Mouse (Mus musculus): Measurements from ENCODE around the gene Rps11.

DNA sequence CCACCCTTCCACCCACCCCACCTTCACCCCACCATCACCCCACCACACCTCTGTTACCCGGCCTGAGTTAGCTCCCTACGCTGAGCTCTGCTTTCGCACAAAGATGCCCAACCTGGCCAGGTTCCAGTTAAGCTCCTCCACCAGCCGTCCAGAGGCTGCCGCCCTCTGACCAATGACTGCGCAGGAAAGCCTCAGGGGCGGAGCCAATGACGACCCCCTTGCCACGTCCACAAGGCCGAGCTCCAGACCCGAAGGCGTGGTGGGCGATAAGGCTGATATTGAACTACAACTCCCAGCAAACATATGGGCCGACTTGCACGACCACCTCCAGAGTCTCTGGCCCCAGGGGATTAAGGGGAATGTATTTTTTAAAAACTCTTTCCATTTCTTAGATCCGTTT, 32.2 kb downstream of the Rps11 start, which contains the start of gene Rcn3:
- TF ChIP-seq POLR2A (IDR thresholded peaks at IDR 0.05; ENCODE audit: insufficient read length, low read depth) (peak; percentile 50), MAX (IDR thresholded peaks at IDR 0.05; ENCODE audit: low read depth) (no peak), TCF12 (IDR thresholded peaks at IDR 0.05; ENCODE audit: insufficient read depth, poor library complexity, severe bottlenecking) (no peak), MYOG (IDR thresholded peaks at IDR 0.05; ENCODE audit: control insufficient read depth in 1 of 3, insufficient read depth in 1 of 3, insufficient read length in 2 of 3, low read depth in 2 of 3) (no peak), POLR2AphosphoS2 (IDR thresholded peaks at IDR 0.05; ENCODE audit: insufficient read length, low read depth) (peak; percentile 69), TCF3 (IDR thresholded peaks at IDR 0.05; ENCODE audit: insufficient read length, low read depth) (no peak), MYOD1 (IDR thresholded peaks at IDR 0.05; ENCODE audit: control insufficient read depth in 1 of 3, insufficient read length in 2 of 3, low read depth in 2 of 3) (no peak), REST (IDR thresholded peaks at IDR 0.05; ENCODE audit: insufficient read depth, insufficient read length) (no peak), SRF (IDR thresholded peaks at IDR 0.05; ENCODE audit: control insufficient read depth, insufficient read length, low read depth) (no peak), E2F4 (IDR thresholded peaks at IDR 0.05; ENCODE audit: insufficient read depth) (no peak)

Measured in myocyte (in vitro differentiated cells).